Comparison of ENCODE assay signal across 8 mouse cellular contexts in the genomic region with DNA sequence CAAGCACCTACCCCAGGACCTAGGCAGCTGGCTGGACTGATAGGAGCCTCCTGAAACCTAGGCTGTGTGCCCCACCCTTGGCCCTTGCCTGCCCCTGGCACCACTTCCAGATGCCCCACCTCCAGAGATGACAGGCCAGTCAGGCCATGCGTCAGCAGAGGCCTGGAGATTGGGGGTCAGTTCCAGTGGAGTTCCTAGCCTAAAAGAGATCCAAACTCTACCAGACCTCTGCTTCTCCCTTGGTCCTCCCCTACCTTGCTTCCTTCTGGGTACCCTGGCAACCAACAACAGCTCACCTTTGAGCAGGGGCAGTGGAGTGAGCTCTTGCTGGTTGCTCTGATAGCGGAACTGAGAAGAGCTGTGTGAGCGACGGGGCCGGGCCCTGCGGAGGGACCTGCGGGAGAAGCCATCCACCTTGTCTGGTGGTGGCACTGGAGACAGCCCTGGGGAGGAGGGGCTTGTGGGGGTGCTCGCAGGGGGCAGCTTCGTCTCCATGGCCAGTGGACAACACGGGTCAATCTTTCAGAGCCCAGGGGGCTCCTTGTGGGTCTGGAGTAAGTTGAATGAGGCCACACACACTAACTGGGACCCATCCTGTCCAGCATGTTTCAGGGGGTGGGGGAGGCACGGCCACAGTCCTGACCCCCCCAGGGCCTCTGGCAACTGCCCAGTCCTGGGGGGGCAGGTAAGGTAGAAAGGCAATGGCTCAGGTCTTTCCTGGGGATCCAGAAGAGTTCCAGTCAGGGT. TPM values are rescaled to one million over a fixed set of nuclear protein-coding genes. Genes with fewer than 3 reads are reported as not detected.
DNase-seq lines count a peak whose midpoint lies in the region; ATAC-seq lines count a peak whose summit lies in the region.

No protein-coding gene starts in this region.

- peak overlapping the region; percentile 85 for H3K4me2 ChIP-seq in intestine, embryonic 15.5 days (replicated peaks)

- H3K27ac ChIP-seq in intestine, embryonic 15.5 days, result no peak overlapping the region
- H3K27ac ChIP-seq in midbrain, embryonic 10.5 days (replicated peaks), result peak overlapping the region; percentile 94

- H3K36me3 ChIP-seq in erythroblast, embryonic 14.5 days (ENCODE audit: control insufficient read depth), result peaks cover 17% of the 10 kb centered on the region
- 0 out of 2 replicates have a peak, but pooled peaks cover 12% of the 10 kb centered on the region for H3K36me3 ChIP-seq in intestine, embryonic 15.5 days
- peaks cover 37% of the 10 kb centered on the region for H3K36me3 ChIP-seq in midbrain, embryonic 10.5 days

- H3K4me1 ChIP-seq in erythroblast, embryonic 14.5 days (ENCODE audit: control insufficient read depth), result peaks cover 59% of the 10 kb centered on the region
- H3K4me1 ChIP-seq in intestine, embryonic 15.5 days (replicated peaks), result peaks cover 19% of the 10 kb centered on the region
- H3K4me1 ChIP-seq in midbrain, embryonic 10.5 days, result peaks cover 27% of the 10 kb centered on the region

- peak overlapping the region; percentile 82 for H3K4me3 ChIP-seq in erythroblast, embryonic 14.5 days (replicated peaks)
- H3K4me3 ChIP-seq in intestine, embryonic 15.5 days (replicated peaks), result peak overlapping the region; percentile 76
- peak overlapping the region; percentile 83 for H3K4me3 ChIP-seq in midbrain, embryonic 10.5 days

- WGBS in intestine, embryonic 15.5 days, result 60% methylated on average over 11 of the region's 11 CpGs
- WGBS in midbrain, embryonic 10.5 days, result 67% methylated on average over 11 of the region's 11 CpGs

- no peaks in the 10 kb centered on the region for H3K27me3 ChIP-seq in erythroblast, embryonic 14.5 days (ENCODE audit: control insufficient read depth)
- H3K27me3 ChIP-seq in intestine, embryonic 15.5 days (replicated peaks), result no peaks in the 10 kb centered on the region
- H3K27me3 ChIP-seq in midbrain, embryonic 10.5 days (ENCODE audit: low read depth, poor library complexity, severe bottlenecking), result no peaks in the 10 kb centered on the region

- H3K9ac ChIP-seq in intestine, embryonic 15.5 days, result peak overlapping the region; percentile 78

- ATAC-seq in intestine, embryonic 15.5 days, result no peak

- DNase-seq in right cerebral cortex, postnatal 10 days (ENCODE audit: low spot score in 2 of 2), result peak; percentile 38 to 46
- DNase-seq in right cerebral cortex, postnatal 25 days, result no peak
- no peak for DNase-seq in midbrain, embryonic 10.5 days (ENCODE audit: low spot score)
- no peak for DNase-seq in retina, embryonic 14.5 days (ENCODE audit: low spot score)
- DNase-seq in embryo, embryonic 11 days, result no peak
- no peak for DNase-seq in left cerebral cortex, adult 11 months (ENCODE audit: low spot score)

- no peaks in the 10 kb centered on the region for H3K9me3 ChIP-seq in erythroblast, embryonic 14.5 days (ENCODE audit: control insufficient read depth, low read length)
- H3K9me3 ChIP-seq in intestine, embryonic 15.5 days, result no peaks in the 10 kb centered on the region
- H3K9me3 ChIP-seq in midbrain, embryonic 10.5 days (replicated peaks), result no peaks in the 10 kb centered on the region

RNA-seq across cellular contexts. Expression of gene Ppp2r5b, which starts 1.2 kb away (rescaled TPM):
- polyA plus RNA-seq in erythroblast, embryonic 14.5 days (2012), result 2.8 and 3.0 TPM in 2 replicates
- 21.2 and 22.3 TPM in 2 replicates for polyA plus RNA-seq in intestine, embryonic 15.5 days (2015; fragmentation: Nextera tagmentation; extraction: Ambion mirVana)
- 31.7 and 42.8 TPM in 2 replicates for polyA plus RNA-seq in midbrain, embryonic 10.5 days (2016; fragmentation: Nextera tagmentation; extraction: Ambion mirVana)

RNA-seq across cellular contexts. Expression of gene Atg2a, which starts 7.0 kb away (rescaled TPM):
- 5.6 and 6.0 TPM in 2 replicates for polyA plus RNA-seq in erythroblast, embryonic 14.5 days (2012)
- 6.9 and 8.7 TPM in 2 replicates for polyA plus RNA-seq in intestine, embryonic 15.5 days (2015; fragmentation: Nextera tagmentation; extraction: Ambion mirVana)
- polyA plus RNA-seq in midbrain, embryonic 10.5 days (2016; fragmentation: Nextera tagmentation; extraction: Ambion mirVana), result 10.1 and 13.4 TPM in 2 replicates

RNA-seq across cellular contexts. Expression of gene Gpha2, which starts 8.3 kb away (rescaled TPM):
- not detected in 2 replicates for polyA plus RNA-seq in erythroblast, embryonic 14.5 days (2012)
- polyA plus RNA-seq in intestine, embryonic 15.5 days (2015; fragmentation: Nextera tagmentation; extraction: Ambion mirVana), result 0.39 and 0.41 TPM in 2 replicates
- polyA plus RNA-seq in midbrain, embryonic 10.5 days (2016; fragmentation: Nextera tagmentation; extraction: Ambion mirVana), result not detected in 2 replicates

RNA-seq across cellular contexts. Expression of gene Ehd1, which starts 42.0 kb away (rescaled TPM):
- 31.6 and 32.9 TPM in 2 replicates for polyA plus RNA-seq in erythroblast, embryonic 14.5 days (2012)
- 88.8 and 115 TPM in 2 replicates for polyA plus RNA-seq in intestine, embryonic 15.5 days (2015; fragmentation: Nextera tagmentation; extraction: Ambion mirVana)
- polyA plus RNA-seq in midbrain, embryonic 10.5 days (2016; fragmentation: Nextera tagmentation; extraction: Ambion mirVana), result 81.6 and 93.5 TPM in 2 replicates

RNA-seq across cellular contexts. Expression of gene Majin, which starts 50.3 kb away (rescaled TPM):
- polyA plus RNA-seq in erythroblast, embryonic 14.5 days (2012), result not detected in 2 replicates
- not detected in 2 replicates for polyA plus RNA-seq in intestine, embryonic 15.5 days (2015; fragmentation: Nextera tagmentation; extraction: Ambion mirVana)
- not detected in 2 replicates for polyA plus RNA-seq in midbrain, embryonic 10.5 days (2016; fragmentation: Nextera tagmentation; extraction: Ambion mirVana)

Comparison
In these comparisons a context has a peak if more than half of its experiments do, and no peak if none do; other contexts are left out.
1. DNase-seq: peak in right cerebral cortex, postnatal 10 days (2 of 2); none in right cerebral cortex, postnatal 25 days (single experiment), midbrain, embryonic 10.5 days (single experiment), retina, embryonic 14.5 days (single experiment), embryo, embryonic 11 days (single experiment) and left cerebral cortex, adult 11 months (single experiment).
2. Peak in every context shown above with its lines, with median percentiles within 50 percentile points of each other: H3K4me3 ChIP-seq.